In genomic region chr14:12348089-12348488, GRCm38 (mm10) we compare ENCODE assay signal across 17 mouse cellular contexts. TPM values are rescaled to one million over a fixed set of nuclear protein-coding genes. Genes with fewer than 3 reads are reported as not detected.
A peak's percentile ranks its signal among the peaks of the same experiment; 100 is the strongest.
DNase-seq lines count a peak whose midpoint lies in the region; ATAC-seq and TF ChIP-seq lines count a peak whose summit lies in the region.
"Had no signal": no experiment of that assay in that cellular context is flagged by ENCODE, and none has a peak within 500 bp of the region (broad histone marks: within the 10 kb centered on the region; RNA-seq: fewer than 3 reads in every experiment).

Gene Fezf2 (minus strand): TSS chr14:12348189.

- TF ChIP-seq POLR2A in thymus, adult 2 months (IDR thresholded peaks at IDR 0.05; ENCODE audit: control insufficient read depth, extremely low read depth, insufficient read depth, low read length, poor library complexity) = no peak

- DNase-seq in layer of hippocampus, adult 18-20 months (ENCODE audit: low spot score in 2 of 2) = no peak
- DNase-seq in layer of hippocampus, adult 9-11 months = no peak
- DNase-seq in thymus, adult 2 months = no peak
- no peak for DNase-seq in thymus, postnatal 14 days
- DNase-seq in layer of hippocampus, postnatal 10 days (ENCODE audit: low spot score in 2 of 2) = no peak
- DNase-seq in adrenal gland, adult 2 months = no peak
- no peak for DNase-seq in testis, postnatal 10 days (ENCODE audit: low spot score)
- DNase-seq: adrenal gland, postnatal 36 days; cerebellum, adult 11 months; liver, embryonic 13.5 days; lung, postnatal 14 days; thymus, adult 18-20 months had no signal

- no peak within 1 kb of the TSS for H3K4me2 ChIP-seq in stomach, embryonic 16.5 days (ENCODE audit: low read depth, low read length)
- H3K4me2 ChIP-seq: liver, embryonic 13.5 days had no signal

- H3K36me3 ChIP-seq in thymus, adult 2 months (ENCODE audit: control insufficient read depth, insufficient read depth, low read length) = no peaks in the 10 kb centered on the region
- no peaks in the 10 kb centered on the region for H3K36me3 ChIP-seq in stomach, embryonic 16.5 days (ENCODE audit: control insufficient read depth, insufficient read depth, low read length)
- H3K36me3 ChIP-seq: liver, embryonic 13.5 days had no signal

- H3K27ac ChIP-seq in thymus, adult 2 months (ENCODE audit: control insufficient read depth, insufficient read depth, low read length) = no peak within 1 kb of the TSS
- H3K27ac ChIP-seq in stomach, embryonic 16.5 days (ENCODE audit: low read length) = no peak within 1 kb of the TSS
- H3K27ac ChIP-seq: liver, embryonic 13.5 days had no signal

- 10% methylated on average over 2 of the region's 2 CpGs for WGBS in thymus, adult 2 months
- 9% methylated on average over 2 of the region's 2 CpGs for WGBS in stomach, embryonic 16.5 days

- H3K9me3 ChIP-seq in stomach, embryonic 16.5 days (replicated peaks; ENCODE audit: control insufficient read depth, low read length) = no peaks in the 10 kb centered on the region; the same call in 1 of the 2 replicates
- H3K9me3 ChIP-seq: liver, embryonic 13.5 days had no signal

- TF ChIP-seq CTCF in thymus, adult 2 months (IDR thresholded peaks at IDR 0.05; ENCODE audit: borderline replicate concordance, control insufficient read depth, extremely low read depth, insufficient read depth, low read length, poor library complexity) = no peak

- no peak within 1 kb of the TSS for H3K4me3 ChIP-seq in thymus, adult 2 months (ENCODE audit: control insufficient read depth, insufficient read depth, low read length)
- H3K4me3 ChIP-seq in stomach, embryonic 16.5 days (replicated peaks; ENCODE audit: low read length) = peak within 1 kb of the TSS; percentile 31; the same call in 1 of the 2 replicates
- H3K4me3 ChIP-seq: liver, embryonic 13.5 days had no signal

- H3K4me1 ChIP-seq in thymus, adult 2 months (replicated peaks; ENCODE audit: control insufficient read depth, insufficient read depth, low read length) = no peaks in the 10 kb centered on the region
- peaks cover 8% of the 10 kb centered on the region for H3K4me1 ChIP-seq in stomach, embryonic 16.5 days (ENCODE audit: control insufficient read depth, insufficient read depth, low read length)
- H3K4me1 ChIP-seq: liver, embryonic 13.5 days had no signal

- H3K27me3 ChIP-seq in thymus, adult 2 months (ENCODE audit: control insufficient read depth, insufficient read depth, low read length) = peaks cover 7% of the 10 kb centered on the region; the same call in 1 of the 2 replicates
- H3K27me3 ChIP-seq in stomach, embryonic 16.5 days (ENCODE audit: control insufficient read depth, insufficient read depth, low read length) = peaks cover 87% of the 10 kb centered on the region
- H3K27me3 ChIP-seq: CH12.LX had no signal

- no peak for ATAC-seq in stomach, embryonic 16.5 days (ENCODE audit: insufficient read depth, low FRiP score)
- ATAC-seq: Patski had no signal

- no peak within 1 kb of the TSS for H3K9ac ChIP-seq in stomach, embryonic 16.5 days (ENCODE audit: low read length)
- H3K9ac ChIP-seq: liver, embryonic 13.5 days had no signal

RNA-seq across cellular contexts. Expression of gene Fezf2, which starts in this region (rescaled TPM):
- 10 to 100 TPM; 47.7 to 55.3 TPM for total RNA-seq in layer of hippocampus, adult 18-20 months (2021)
- polyA plus RNA-seq in thymus, adult 2 months (2012; rRNA removed) = 21.6 and 23.6 TPM in 2 replicates
- total RNA-seq in layer of hippocampus, postnatal 10 days (2021) = 10 to 100 TPM; 50.1 to 50.7 TPM
- polyA plus RNA-seq in stomach, embryonic 16.5 days (2015; fragmentation: Nextera tagmentation; extraction: Ambion mirVana) = not detected in 2 replicates
- not detected for total RNA-seq in adrenal gland, adult 2 months (2021)
- not detected in 2 replicates for polyA plus RNA-seq in adrenal gland, adult 2 months (2012; rRNA removed)
- total RNA-seq: adrenal gland, postnatal 36 days; CH12.LX had no signal
- polyA plus RNA-seq: gonadal fat pad, adult 2 months; kidney, embryonic 16.5 days; liver, embryonic 13.5 days; Patski had no signal

Comparison
In these comparisons a context has a peak if more than half of its experiments do, and no peak if none do; other contexts are left out.
1. RNA of gene Fezf2 (total RNA-seq): 47.7 to 55.3 TPM in layer of hippocampus, adult 18-20 months and 50.1 to 50.7 TPM in layer of hippocampus, postnatal 10 days; not detected in adrenal gland, adult 2 months; every median in the first group is over 10 times any median in the second.
2. RNA of gene Fezf2 (polyA plus RNA-seq): 21.6 to 23.6 TPM in thymus, adult 2 months; not detected in stomach, embryonic 16.5 days and not detected in adrenal gland, adult 2 months; every median in the first group is over 10 times any median in the second.